Mouse (Mus musculus) liver, embryonic 15.5 days (tissue): Measurements from ENCODE around the gene Ing5. TPM values are rescaled to one million over a fixed set of nuclear protein-coding genes. Genes with fewer than 3 reads are reported as not detected.
"Not testable (repeated sequence)": the region's sequence is repeated elsewhere in the genome, so short reads cannot be mapped to it uniquely, and the experiment has no call there.

Experiments
- ATAC-seq: fragments of 200-750 bp; cut with Nextera tagmentation; 2 replicates; pipeline ENCODE4 v1.8.0; 2017; ENCODE audit warnings: moderate number of reproducible peaks, mild to moderate bottlenecking, moderate library complexity; ENCODE audit not compliant: insufficient read depth
- H3K27ac ChIP-seq: fragments of 300-500 bp; sonication (generic); replicated peaks from 2 replicates; pipeline ENCODE4 v1.5.1; 2015; ENCODE audit warnings: mild to moderate bottlenecking, inconsistent platforms
- H3K27me3 ChIP-seq: fragments of 300-500 bp; sonication (generic); 2 replicates; pipeline ENCODE4 v1.6.1; 2015; ENCODE audit warnings: mild to moderate bottlenecking, inconsistent platforms
- H3K36me3 ChIP-seq: fragments of 300-500 bp; sonication (generic); replicated peaks from 2 replicates; pipeline ENCODE4 v1.6.1; 2015; ENCODE audit warnings: moderate library complexity, mild to moderate bottlenecking, inconsistent platforms
- H3K4me1 ChIP-seq: fragments of 300-500 bp; sonication (generic); replicated peaks from 2 replicates; pipeline ENCODE4 v1.6.1; 2015; ENCODE audit warnings: inconsistent platforms
- H3K4me2 ChIP-seq: fragments of 300-500 bp; sonication (generic); 2 replicates; pipeline ENCODE4 v1.6.1; 2015; ENCODE audit warnings: moderate library complexity, mild to moderate bottlenecking, inconsistent platforms
- H3K4me3 ChIP-seq: fragments of 300-500 bp; sonication (generic); replicated peaks from 2 replicates; pipeline ENCODE4 v1.5.1; 2015; ENCODE audit warnings: mild to moderate bottlenecking, inconsistent platforms
- H3K9ac ChIP-seq: fragments of 300-500 bp; sonication (generic); 2 replicates; pipeline ENCODE4 v1.6.1; 2015; ENCODE audit warnings: moderate library complexity, mild to moderate bottlenecking, inconsistent platforms
- H3K9me3 ChIP-seq: fragments of 300-500 bp; sonication (generic); replicated peaks from 2 replicates; pipeline ENCODE4 v1.6.1; 2016; ENCODE audit warnings: inconsistent platforms
- WGBS: fragments of 180-500 bp; shearing (Covaris S2); methylation state at CpG from one replicate; pipeline ENCODE4 v1.1.7; 2015; ENCODE audit warnings: mixed read lengths; ENCODE audit not compliant: insufficient replicate concordance; 5-methylcytosine and 5-hydroxymethylcytosine counted together
- polyA plus RNA-seq: library from polyadenylated mRNA; unstranded; fragments of >200 nt; fragmentation: Nextera tagmentation; extraction: Ambion mirVana; gene quantifications from 2 replicates; pipeline ENCODE4 v1.2.1, GENCODE M21; 2015

Gene Ing5
- polyA plus RNA-seq, 1 experiment from 2014 or later, result 9.4 TPM

DNA sequence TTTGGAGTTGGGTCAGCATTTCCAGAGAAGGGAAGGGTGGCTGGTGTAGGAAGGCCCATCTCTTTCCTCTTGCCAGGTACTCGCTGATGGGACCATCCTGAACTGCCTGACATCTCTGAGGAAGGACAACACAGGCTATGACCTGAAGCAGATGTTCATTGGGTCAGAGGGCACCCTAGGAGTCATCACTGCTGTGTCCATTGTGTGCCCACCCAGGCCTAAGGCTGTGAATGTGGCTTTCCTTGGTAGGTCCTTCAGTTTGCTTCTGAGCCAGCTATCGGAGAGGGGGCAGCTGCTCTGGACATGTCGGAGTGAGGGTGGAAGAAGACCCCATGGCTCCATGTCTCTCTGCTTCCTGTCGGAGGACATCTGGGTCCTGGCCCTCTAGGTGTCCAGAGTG is 31.4 kb downstream of the Ing5 start:
- ATAC-seq, result no peak
- H3K27me3 ChIP-seq, result no peaks in the 10 kb centered on the region
- no peak overlapping the region for H3K4me2 ChIP-seq
- H3K27ac ChIP-seq, result no peak overlapping the region
- no peak overlapping the region for H3K4me3 ChIP-seq
- peaks cover 8% of the 10 kb centered on the region; the same call in 1 of the 2 replicates for H3K36me3 ChIP-seq
- 85% methylated on average over 4 of the region's 4 CpGs for WGBS
- no peaks in the 10 kb centered on the region for H3K9me3 ChIP-seq
- H3K9ac ChIP-seq, result no peak overlapping the region
- no peaks in the 10 kb centered on the region for H3K4me1 ChIP-seq

DNA sequence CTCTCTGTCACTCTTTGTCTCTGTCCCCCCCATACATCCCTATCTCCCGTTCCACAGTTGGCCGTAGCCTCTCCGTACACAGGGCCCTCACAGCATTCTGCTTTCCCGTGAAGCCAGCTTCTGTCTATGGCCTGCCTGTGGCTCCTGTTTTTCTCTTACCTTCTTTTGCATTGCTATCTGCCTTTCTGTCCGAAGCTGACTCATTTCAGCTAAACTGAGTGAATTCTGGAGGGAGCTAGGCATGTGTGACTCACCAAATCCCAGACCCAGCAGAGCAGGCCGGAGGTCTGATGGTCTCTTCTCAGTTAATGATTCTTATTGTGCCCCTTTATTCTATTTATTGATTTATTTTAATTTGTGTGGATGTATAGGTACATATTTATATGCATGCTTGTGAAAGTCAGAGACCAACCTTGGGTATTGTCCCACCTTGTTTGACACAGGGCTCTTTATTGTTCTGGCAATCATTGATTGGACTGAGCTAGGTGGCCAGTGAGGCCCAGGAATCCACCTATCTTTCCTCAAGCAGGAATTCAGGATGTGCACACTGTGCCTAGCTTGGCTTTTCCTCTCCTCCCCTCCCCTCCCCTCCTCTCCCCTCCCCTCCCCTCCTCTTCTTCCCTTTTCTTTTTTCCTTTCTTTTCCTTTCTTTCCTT is 32.2 kb downstream of the Ing5 start:
- Histone ChIP-seq H3K4me2 (no peak overlapping the region), H3K36me3 (peaks cover 8% of the 10 kb centered on the region; the same call in 1 of the 2 replicates), H3K4me3 (no peak overlapping the region), H3K27ac (no peak overlapping the region), H3K9ac (no peak overlapping the region), H3K4me1 (no peaks in the 10 kb centered on the region), H3K27me3 (no peaks in the 10 kb centered on the region), H3K9me3 (no peaks in the 10 kb centered on the region)
- ATAC-seq, result no peak
- 75% methylated on average over 6 of the region's 6 CpGs for WGBS

DNA sequence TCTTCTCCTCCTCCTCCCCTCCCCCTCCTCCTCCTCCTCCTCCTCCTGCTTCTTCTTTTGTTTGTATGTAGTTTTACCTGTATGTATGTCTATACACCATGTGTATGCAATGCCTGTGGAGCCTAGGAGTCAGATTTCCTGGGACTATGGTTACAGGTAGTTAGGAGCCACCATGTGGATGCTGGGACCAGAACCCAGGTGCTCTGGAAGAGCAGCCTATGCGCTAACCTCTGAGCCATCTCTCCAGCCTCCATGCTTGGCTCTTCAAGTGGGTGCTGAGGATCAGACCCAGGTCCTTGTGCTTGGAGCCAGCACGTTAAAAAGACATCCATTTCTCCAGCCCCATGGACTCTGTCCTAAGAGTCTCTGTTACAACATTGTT is 32.8 kb downstream of the Ing5 start:
- no peak overlapping the region for H3K27ac ChIP-seq
- no peak overlapping the region for H3K4me2 ChIP-seq
- H3K9ac ChIP-seq, result no peak overlapping the region
- H3K4me1 ChIP-seq, result no peaks in the 10 kb centered on the region
- H3K4me3 ChIP-seq, result no peak overlapping the region
- no peaks in the 10 kb centered on the region for H3K27me3 ChIP-seq
- 80% methylated on average over 2 of the region's 2 CpGs for WGBS
- H3K36me3 ChIP-seq, result peaks cover 8% of the 10 kb centered on the region; the same call in 1 of the 2 replicates
- no peak for ATAC-seq
- no peaks in the 10 kb centered on the region for H3K9me3 ChIP-seq

DNA sequence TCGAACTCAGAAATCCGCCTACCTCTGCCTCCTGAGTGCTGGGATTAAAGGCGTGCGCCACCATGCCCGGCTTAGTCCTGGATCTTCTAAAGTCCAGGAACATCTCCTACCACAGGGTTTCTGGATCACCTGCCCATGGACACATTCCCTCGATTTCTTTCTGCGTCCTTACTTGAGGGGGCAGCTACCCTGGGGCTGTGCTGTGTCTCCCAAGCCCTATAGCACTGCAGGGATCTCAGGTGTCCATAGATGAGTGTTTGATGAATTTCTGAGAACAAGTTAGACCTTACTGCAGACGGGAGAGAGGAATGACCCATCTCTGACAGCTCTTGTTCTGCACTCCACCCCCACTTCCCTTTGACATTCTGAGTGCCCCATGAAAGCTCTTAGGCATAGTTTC is 33.6 kb downstream of the Ing5 start:
- Histone ChIP-seq H3K4me3 (no peak overlapping the region), H3K9me3 (no peaks in the 10 kb centered on the region), H3K9ac (no peak overlapping the region), H3K4me1 (no peaks in the 10 kb centered on the region), H3K27ac (no peak overlapping the region), H3K36me3 (peaks cover 8% of the 10 kb centered on the region; the same call in 1 of the 2 replicates), H3K4me2 (no peak overlapping the region), H3K27me3 (no peaks in the 10 kb centered on the region)
- ATAC-seq, result no peak
- 79% methylated on average over 8 of the region's 8 CpGs for WGBS

DNA sequence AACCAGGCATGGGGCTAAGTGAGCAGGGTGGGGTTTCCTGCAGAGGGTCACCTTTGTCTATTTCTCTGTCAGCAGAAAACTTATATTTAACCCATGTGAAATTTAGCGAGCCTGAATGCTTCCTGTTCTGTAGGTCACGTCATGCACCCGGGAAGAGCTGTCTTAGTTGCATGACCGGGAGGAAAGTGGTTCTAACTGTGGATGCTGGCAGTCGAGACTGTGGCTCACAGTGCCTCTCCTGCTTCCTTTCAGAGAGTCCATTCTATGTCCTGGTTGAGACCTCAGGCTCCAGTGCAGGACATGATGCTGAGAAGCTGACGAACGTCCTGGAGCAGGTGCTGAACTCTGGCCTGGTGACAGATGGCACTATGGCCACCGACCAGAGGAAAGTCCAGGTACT is 34.8 kb downstream of the Ing5 start:
- not testable (repeated sequence) for H3K27me3 ChIP-seq, H3K9me3 ChIP-seq, H3K27ac ChIP-seq, H3K4me1 ChIP-seq, ATAC-seq, H3K4me3 ChIP-seq, H3K9ac ChIP-seq, H3K4me2 ChIP-seq, H3K36me3 ChIP-seq
- 80% methylated on average over 8 of the region's 8 CpGs for WGBS

DNA sequence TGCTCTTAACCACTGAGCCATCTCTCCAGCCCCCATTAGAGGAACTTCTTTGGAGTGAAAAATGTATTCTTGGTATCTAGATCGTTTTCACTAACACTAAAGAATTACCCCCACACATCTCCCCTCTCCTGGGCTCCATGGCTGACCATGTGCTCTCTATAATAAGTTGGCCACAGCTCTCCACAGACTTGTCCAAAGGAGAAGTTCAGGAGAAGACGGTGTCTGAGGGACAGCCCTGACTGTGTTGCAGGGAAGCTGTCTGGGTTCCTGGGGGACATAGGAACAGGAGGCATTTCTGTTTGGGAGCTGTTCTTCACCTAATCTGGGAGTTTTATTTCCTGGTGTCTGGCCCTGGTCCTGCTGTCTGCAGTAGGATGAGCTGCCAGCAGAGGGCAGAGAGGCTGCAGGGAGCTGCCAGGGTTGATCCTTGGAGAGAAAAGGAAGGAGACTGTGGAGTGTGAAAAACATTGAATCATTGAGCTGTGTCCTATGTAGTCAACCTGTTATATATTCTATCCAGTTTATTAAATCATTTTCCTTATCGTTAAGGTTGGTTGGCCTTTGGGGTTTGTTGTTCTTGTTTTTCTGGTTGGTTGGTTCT is 42.1 kb downstream of the Ing5 start:
- not testable (repeated sequence) for H3K27me3 ChIP-seq, H3K4me1 ChIP-seq, H3K9ac ChIP-seq, H3K36me3 ChIP-seq, ATAC-seq, H3K4me2 ChIP-seq, H3K9me3 ChIP-seq, H3K27ac ChIP-seq, H3K4me3 ChIP-seq
- WGBS, result 52% methylated on average over 2 of the region's 3 CpGs

DNA sequence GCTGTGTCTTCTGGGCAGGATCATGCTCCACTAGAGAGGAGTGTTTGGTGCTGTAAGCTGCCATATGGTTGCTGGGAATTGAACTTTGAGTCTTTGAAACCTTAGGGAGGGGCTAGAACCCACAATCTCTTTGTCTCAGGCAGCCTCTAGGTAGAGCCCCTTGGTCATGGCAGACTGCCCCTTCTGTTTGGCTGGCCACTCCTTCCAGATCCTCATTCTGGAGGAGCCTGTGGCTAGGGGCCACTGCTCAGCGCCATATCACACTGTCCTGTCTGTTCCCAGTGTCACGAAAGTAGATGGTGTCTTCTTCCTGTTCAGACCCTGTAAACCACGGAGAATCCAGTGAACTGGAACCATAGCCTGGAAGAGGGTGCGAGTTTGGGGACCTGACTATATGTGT is 52.0 kb downstream of the Ing5 start:
- H3K9me3 ChIP-seq, H3K27ac ChIP-seq, H3K27me3 ChIP-seq, H3K4me1 ChIP-seq, H3K4me3 ChIP-seq, ATAC-seq, H3K36me3 ChIP-seq, H3K4me2 ChIP-seq, H3K9ac ChIP-seq: not testable (repeated sequence)
- WGBS, result 35% methylated on average over 4 of the region's 4 CpGs

DNA sequence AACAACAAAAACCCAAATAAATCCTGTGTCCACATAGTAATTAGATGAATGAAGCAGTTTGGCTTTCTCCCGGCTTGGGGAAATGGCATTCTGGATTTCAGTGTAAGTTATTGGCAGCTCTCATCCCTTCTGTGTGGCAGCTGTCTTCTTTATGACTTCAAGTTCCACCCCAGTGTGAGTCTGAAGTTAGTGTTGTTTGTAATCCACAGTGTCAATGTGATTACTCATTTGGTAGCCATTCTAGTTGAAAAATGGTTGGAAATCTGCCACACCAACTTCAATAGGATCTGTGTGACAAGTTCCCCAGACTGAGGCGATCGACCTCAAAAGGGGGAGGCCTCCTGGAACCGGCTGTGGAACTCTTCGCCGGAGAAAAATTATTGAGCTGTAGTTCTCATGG is 53.6 kb downstream of the Ing5 start:
- Histone ChIP-seq H3K9me3 (no peaks in the 10 kb centered on the region), H3K36me3 (no peaks in the 10 kb centered on the region), H3K9ac (no peak overlapping the region), H3K4me3 (no peak overlapping the region), H3K4me2 (no peak overlapping the region), H3K27me3 (no peaks in the 10 kb centered on the region), H3K4me1 (no peaks in the 10 kb centered on the region), H3K27ac (no peak overlapping the region)
- ATAC-seq, result no peak
- 75% methylated on average over 6 of the region's 6 CpGs for WGBS

DNA sequence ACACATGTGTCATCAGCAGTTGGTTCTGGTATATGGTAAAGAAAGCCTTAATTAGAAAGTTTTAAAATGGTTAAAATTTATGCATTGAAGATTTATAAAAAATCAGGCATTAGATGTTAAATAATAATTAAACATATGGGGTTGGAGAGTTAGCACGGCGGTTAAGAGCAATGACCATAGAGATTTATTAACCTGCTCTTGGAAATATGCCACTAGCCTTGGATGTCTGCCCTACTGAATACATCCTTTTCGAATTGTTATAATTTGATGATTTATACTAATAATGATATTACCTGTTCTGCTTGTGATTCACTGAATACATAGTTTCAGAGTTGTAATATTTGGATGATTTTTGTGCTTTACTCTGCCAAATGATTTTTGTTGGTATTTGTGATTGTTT is 54.2 kb downstream of the Ing5 start:
- H3K9me3 ChIP-seq, result no peaks in the 10 kb centered on the region
- no peak overlapping the region for H3K4me2 ChIP-seq
- H3K36me3 ChIP-seq, result no peaks in the 10 kb centered on the region
- H3K9ac ChIP-seq, result no peak overlapping the region
- no peak overlapping the region for H3K27ac ChIP-seq
- 71% methylated on average over 3 of the region's 3 CpGs for WGBS
- ATAC-seq, result no peak
- H3K27me3 ChIP-seq, result no peaks in the 10 kb centered on the region
- H3K4me3 ChIP-seq, result no peak overlapping the region
- no peaks in the 10 kb centered on the region for H3K4me1 ChIP-seq

DNA sequence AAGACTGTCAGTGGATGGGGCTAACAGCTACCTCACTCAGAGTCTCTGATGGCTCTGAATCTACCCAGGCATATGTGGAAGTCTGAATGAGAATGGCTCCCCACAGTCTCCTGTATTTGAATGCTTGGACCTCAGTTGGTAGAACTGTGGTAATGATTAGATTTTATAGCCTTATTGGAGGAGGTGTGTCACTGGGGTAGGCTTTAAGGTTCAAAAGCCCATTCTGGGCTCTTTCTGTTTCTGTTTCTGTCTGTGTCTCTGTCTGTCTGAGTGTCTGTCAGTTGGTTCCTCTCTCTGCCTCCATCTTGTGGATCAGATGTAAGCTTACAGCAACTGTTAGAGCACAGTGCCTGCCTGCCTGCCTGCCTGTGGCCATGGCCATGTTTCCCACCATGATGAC is 55.9 kb downstream of the Ing5 start:
- no peak overlapping the region for H3K4me2 ChIP-seq
- no peak overlapping the region for H3K9ac ChIP-seq
- H3K9me3 ChIP-seq, result no peaks in the 10 kb centered on the region
- no peak overlapping the region for H3K27ac ChIP-seq
- H3K4me3 ChIP-seq, result no peak overlapping the region
- no peaks in the 10 kb centered on the region for H3K4me1 ChIP-seq
- H3K27me3 ChIP-seq, result no peaks in the 10 kb centered on the region
- no peaks in the 10 kb centered on the region for H3K36me3 ChIP-seq
- ATAC-seq, result no peak

DNA sequence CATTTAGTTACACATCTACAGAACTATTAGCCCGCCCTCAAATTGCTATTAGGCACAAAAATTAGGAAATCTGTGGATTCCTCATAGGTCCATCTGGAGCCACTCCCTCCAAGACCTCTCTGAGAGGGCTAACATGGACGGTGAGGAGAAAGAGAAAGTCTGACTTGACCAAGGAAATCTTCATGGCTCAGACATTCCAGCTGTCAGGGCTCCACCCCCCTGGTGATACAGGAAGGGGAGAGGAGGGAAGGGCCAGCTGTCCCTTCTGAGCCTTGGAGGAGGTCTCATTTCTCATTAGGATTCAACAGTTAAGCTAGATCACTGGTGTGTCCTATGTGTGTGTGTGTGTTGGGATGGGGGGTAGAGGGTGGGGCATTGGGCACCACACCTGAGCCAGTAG is 57.3 kb downstream of the Ing5 start, which contains the start of gene Gal3st2:
TSS of gene Gal3st2 (plus strand) at position 259 of the 400 bp plus-strand sequence.
- not testable (repeated sequence) for H3K4me1 ChIP-seq, H3K9ac ChIP-seq, H3K4me3 ChIP-seq, ATAC-seq, H3K27me3 ChIP-seq, H3K4me2 ChIP-seq, H3K9me3 ChIP-seq, H3K27ac ChIP-seq, H3K36me3 ChIP-seq
- 32% methylated on average over 2 of the region's 2 CpGs for WGBS
